Mouse (Mus musculus) left cerebral cortex, postnatal 14 days (tissue): ENCODE results near the gene Fam71d. TPM values are rescaled to one million over a fixed set of nuclear protein-coding genes. Genes with fewer than 3 reads are reported as not detected.
A peak's percentile ranks its signal among the peaks of the same experiment; 100 is the strongest.

Experiments used
- DNase-seq, 2 experiments: peaks; one replicate each; pipeline ENCODE4 v3.0.0; 2021 to 2022; ENCODE audit warnings: low spot score in 2 of 2, mixed read lengths in 1 of 2
- intact Hi-C: fragments of 180-260 bp; cut with DNase I; formaldehyde crosslinking; loops from one replicate; pipeline ENCODE4 v1.15.1; 2025
- long read RNA-seq, 2 experiments: library from polyadenylated mRNA; stranded (forward); transcript quantifications; one replicate each; pipeline ENCODE4 v2.0.0; 2021
- total RNA-seq, 2 experiments: library from RNA; stranded (reverse); gene quantifications; 2 replicates each; pipeline ENCODE4 v1.2.3; 2021

The Fam71d gene
- under 1 TPM; 0.21 to 0.97 TPM for total RNA-seq
- long read RNA-seq, experiment 1, result 0 reads
- long read RNA-seq, experiment 2, result 0 reads

DNA sequence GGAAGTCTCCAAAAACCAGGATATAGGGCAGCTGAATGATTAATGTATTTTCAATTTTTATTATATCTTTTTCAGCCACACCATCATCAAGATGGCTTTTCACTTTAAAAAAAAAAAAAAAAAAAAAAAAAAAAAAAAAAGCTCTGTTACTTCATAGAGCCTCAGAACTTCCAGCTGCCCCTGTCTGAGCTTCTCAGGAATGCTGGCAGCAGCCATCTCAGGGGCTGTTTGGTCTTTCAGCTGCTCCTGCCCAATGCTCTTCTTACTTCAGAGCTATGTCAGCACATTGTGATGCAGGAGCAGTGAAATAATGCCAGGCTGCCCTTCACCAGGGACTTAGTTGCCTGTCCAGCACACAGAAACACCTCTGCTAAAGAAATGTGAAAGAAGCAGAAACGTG, at the start of gene Fam71d:
Gene Fam71d (plus strand): TSS at position 211 of the 400 bp plus-strand sequence.
- intact Hi-C loops, result no loop called here
- no peak for DNase-seq

DNA sequence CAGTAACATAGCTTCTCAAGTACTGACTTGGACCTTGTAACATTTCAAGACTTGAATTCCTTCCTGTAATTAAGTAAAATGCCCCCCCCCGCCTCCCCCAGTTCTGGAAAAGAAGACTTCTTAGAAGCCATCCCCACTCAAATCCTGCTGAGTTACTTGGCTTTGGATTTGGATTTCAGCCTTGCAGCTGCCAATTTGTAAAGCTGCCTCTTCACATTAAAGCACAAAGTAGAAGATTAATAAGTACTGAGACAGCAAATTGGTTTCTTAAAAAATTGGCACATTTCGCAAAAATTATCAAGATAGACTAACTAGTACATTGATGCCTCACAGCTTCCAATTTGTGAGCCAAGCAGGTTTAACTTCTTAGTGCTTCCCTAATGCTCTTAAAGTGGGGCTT, 47.6 kb upstream of the Fam71d start:
- no peak for DNase-seq
- intact Hi-C loops, result no loop called here

DNA sequence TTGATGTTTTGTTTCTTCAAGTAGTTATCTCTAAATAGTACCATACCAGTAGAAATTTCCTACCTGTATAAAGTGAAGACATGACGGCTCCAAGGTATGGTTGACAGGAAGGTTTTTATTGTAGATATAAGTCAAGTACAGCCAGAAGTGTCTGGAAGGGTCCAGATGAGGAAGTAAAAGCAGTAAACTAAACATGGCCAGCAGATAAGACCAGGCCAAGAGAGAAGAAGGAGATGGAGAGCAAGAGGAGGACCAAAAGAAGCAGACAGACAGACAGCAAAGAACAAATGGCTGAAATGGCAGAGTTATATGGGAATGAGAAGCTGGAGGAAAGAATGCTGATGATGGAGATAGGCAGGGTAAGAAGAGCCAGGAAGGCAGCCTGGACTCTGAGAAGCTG, 46.1 kb upstream of the Fam71d start:
- DNase-seq, result no peak
- intact Hi-C loops, result no loop called here

DNA sequence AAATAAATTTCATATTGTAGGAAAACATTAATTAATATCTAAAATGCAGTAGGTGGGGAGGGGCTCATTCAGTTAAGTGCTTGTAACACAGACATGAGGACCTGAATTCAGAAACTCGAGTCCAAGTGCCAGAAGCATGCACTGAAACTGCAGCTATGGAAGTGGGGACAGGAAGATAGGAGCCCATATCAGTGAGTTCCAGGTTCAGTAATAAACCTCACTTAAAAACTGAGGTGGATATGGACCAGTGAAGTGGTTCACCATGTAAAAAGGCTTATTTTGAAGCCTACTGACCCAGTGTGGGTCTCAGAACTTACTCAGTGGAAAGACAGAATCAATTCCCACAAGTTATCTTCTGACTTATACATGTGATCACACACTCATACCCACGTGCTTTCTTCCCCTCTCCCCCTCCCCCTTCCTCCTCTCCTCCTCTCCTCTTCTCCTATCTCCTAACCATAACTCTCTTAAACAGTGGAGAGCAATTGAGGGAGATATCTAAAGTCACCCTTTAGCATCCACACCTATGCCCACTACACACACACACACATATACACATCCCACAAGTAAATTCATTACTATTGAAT, 31.5 kb upstream of the Fam71d start:
- intact Hi-C loops, result no loop called here
- DNase-seq, result no peak

DNA sequence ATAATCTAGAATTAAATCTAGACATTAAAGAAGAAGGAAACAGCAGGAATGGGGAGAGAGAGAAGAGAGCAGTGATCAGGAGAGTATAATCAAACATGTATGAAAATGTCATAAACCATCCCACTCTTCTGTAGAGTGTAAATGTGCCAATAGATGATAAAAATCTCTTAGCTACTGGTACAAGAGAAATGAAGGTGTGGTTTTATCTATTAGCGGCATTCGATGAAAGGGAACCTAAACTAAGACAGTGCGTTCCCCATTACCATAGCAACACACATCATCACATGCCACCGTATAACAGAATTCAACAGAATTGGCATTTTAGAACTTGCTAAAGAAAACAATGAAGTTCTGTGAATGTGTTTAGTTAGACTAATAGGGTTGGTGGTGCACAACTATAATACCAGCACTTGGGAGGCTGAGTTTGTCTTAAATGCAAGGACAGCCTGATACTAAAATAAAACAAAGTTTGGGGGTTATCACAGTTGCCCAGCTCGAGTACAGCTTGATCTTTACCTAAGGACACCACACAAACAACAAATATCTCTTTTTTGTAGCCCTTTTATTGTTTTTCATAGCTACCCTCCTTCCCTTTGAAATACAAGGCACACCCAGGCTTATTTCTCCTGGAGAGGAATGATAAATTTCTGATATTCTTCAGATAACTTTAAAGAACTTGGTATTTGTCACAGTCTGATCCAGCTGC, 13.1 kb upstream of the Fam71d start:
- intact Hi-C loops, result no loop called here
- DNase-seq, result no peak

DNA sequence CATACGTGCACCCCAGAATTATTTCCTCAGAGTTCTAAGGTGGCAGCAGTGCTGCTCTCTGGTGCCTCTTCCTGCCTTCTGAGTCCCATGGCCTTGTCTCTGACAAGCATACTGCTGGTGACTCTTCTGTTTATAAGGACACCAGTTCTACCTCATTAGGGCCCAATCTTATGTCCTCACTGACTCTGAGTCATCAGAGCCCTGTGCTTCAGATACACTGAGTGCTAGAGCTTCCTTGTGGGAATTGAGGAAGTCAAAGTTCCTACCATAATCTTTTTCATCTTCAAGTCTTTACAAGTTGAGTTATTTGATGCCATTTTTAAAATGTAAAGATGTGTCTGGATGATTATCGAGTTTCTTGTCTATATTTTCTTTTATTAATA, 12.5 kb upstream of the Fam71d start:
- intact Hi-C loops, result no loop called here
- DNase-seq, result no peak

DNA sequence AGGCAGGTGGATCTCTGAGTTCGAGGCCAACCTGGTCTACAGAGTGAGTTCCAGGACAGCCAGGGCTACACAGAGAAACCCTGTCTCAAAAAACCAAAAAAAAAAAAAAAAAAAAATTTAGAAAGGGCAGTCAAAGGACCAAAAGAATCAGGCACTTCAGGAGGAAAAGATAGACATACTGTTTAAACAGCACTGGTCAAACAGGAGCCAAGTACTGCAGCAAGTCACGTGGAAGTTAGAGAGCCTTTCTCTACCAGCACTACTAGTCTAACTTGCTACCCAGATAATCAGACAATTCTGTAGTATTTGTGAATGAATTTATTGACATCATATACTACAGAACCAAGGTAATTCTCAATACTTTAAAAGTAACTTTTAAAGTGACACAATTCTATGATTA, 10.3 kb upstream of the Fam71d start:
- no peak for DNase-seq
- intact Hi-C loops, result no loop called here

DNA sequence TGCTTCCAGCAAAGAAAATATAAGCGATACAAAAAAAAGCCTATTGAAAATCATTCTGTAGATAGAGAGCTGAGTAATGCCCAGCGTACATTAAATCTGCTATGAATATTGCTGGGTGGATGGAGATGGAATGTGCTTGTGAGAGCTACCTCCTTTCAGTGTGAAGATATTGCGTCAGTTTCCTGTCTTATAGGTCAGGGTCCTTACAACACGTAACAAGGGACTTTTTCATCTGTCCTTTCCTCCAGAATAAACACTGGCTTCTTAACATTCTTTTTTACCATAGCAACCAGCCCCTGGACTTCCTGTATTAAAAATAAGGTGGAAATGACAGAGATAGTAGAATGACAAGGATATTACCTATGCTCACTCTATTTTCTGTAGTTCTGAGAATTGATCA, 9.1 kb upstream of the Fam71d start:
- intact Hi-C loops, result no loop called here

DNA sequence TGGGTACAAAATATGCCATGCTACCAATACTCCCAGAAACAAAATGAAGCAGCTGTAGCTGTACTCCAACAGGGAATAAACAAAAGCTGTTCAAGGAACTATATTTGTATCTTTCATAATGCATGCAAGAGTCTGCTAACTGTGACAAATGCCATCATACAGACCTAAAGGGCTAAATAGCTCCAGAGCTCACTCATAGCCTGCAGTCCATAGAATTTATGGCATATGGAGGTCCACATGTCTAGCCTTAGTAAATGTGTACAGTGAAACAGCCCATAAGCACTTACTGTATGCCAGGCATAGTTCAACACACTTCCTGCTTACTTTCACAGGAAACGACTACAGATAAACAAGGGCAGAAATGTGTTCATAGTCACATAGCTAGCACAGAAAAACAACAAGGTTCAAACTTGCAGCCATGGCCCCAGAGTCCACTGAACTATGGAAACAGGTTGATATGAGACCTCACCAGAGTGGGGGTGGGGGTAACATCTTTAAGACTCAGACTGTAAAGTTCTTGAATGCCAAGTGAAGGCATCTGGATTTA, 5.6 kb upstream of the Fam71d start:
- intact Hi-C loops, result no loop called here

More for the DNA sequence above, 9.1 kb upstream of the Fam71d start:
- DNase-seq, result no peak

DNA sequence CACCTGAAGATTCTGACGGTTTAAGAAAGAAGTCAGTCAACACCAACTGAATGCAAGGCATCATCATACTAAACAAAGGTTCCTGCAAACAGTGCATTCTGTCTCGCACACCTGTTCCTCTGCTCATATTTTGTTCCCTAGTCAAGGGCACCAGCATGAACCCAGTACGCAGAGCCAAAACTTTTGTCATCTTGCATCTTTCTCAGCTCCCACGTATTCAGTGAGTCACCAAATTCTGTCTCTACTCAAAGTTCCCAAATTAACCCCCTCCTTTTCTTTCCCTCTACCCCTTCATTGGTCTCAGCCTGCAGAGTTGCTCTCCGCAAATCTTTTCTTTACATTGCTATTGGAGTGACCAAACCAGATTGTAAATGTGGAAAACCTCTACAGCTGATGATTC, 2.5 kb upstream of the Fam71d start:
- intact Hi-C loops, result no loop called here
- peak in 1 of 2 experiments; percentile 26 for DNase-seq

More for the DNA sequence above, 5.6 kb upstream of the Fam71d start:
- DNase-seq, result no peak

DNA sequence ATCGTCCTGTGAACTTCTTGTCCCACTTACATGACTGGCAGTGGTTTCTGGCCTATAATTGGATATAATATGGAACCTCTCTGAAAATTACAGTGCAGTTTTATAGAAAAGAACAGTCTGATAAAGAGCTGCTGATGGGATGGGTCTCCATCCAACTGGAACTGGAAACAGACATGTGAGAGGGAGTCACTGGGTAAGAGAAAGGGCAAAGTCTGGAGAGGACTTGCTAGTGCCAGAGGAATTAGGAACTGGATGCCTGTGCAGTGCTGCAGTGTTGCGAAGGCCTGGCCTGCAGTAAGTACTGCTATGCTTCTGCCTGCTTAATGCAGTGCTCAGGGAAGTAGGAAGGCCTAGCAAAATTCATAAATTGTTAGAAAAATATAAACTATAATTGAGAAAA, 1.9 kb downstream of the Fam71d start:
- intact Hi-C loops, result no loop called here

DNA sequence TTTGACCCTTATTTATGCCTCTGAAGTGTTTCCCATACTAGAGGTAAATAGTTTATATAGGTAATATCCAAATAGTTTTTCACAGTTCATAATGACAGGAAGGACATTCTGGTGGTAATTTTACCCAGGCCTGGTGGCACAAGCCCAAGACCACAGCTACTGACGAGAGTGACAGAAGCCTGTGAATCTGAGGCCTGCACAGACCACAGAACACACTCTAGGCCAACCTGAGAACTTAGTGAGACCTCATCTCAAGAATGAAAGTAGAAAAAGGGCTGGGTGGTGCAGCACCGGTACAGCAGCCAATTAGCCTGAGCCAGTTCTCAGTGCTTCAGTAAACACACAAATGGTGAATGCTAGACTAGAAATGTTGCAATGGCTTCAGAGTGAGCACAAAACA, 26.4 kb downstream of the Fam71d start:
- intact Hi-C loops, result no loop called here
- DNase-seq, result no peak

More for the DNA sequence above, 1.9 kb downstream of the Fam71d start:
- DNase-seq, result no peak

DNA sequence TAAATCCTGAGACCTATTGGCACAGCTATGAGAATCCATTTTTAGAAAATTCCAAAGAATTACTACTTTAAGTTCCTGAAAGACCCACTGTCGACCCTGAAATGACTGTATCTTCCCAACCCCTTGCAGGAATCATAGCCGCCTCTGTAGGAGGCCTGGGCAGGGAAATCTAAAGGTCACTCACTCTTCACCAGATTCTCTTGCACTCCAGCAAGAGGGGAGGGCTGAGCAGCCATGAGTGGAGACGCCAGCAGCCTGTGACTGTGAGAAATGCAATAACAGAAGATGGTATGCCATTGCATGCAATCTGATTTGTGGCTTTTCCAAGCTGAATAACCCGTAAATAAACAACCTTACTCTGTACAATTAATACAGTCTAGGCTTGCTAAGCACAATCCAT, 36.4 kb downstream of the Fam71d start:
- intact Hi-C loops, result no loop called here
- DNase-seq, result no peak

DNA sequence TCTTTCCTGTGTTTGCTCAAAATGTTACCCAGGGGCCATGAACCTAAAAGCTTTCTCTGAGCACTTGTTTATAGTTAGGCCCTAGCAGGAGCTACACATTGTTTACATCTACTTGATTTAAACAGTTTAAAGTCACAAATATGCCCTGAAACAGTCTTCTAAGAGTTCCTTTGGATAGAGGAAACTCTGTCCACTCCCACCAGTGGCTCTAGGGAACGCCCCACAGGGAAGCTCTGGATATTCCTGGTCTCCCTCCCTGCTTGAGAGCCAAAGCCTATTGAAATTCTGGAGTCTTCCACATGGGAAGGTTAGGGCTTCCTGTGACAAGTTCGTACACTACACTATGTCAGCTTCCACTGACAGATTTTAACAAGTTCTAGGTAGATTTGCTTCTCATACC, 48.3 kb downstream of the Fam71d start:
- DNase-seq, result no peak
- intact Hi-C loops, result loop anchor here (10.0 kb wide), 1 partner anchor 515 kb away; the partner anchor contains the start of gene Gphn

DNA sequence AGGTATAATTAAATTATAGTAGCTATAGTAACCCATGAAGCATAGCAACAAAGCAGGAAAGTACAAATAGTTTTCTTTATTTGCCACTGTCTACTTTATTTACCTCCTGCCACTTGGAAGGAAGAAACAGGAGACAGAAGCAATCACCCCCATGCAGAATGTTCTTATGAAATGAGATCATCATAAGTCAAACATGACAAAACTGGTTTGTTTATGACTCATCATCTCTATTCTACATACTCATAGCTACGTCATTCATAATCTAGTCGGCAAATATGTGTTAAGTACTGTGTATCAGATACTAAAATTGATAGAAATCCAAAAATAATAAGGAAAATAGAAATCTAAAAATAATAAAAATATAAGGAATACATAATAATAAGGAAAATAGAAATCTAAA, 49.0 kb downstream of the Fam71d start:
- intact Hi-C loops, result loop anchor here (10.0 kb wide), 1 partner anchor 515 kb away; the partner anchor contains the start of gene Gphn
- no peak for DNase-seq

DNA sequence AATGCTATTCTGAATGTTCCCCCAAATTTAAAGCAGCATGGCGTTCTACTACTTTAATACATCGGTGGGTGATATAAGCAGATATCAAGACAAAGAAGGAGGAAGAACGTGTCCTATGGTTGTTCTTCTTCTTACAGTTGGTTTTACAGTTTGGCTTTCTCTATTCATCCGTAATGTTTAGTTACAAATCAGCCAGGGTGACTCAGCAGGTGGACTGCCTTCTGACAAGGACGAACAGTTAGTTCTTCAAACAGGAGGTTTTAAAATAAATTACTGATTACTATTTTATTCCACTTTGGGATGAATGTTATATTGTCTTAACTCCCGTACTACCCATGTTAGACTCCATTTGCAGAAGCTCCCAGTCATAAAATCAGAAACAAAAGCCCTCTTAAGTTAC, 54.9 kb downstream of the Fam71d start:
- intact Hi-C loops, result loop anchor here (10.0 kb wide), 1 partner anchor 521 kb away; the partner anchor contains the start of gene Gphn
- no peak for DNase-seq

DNA sequence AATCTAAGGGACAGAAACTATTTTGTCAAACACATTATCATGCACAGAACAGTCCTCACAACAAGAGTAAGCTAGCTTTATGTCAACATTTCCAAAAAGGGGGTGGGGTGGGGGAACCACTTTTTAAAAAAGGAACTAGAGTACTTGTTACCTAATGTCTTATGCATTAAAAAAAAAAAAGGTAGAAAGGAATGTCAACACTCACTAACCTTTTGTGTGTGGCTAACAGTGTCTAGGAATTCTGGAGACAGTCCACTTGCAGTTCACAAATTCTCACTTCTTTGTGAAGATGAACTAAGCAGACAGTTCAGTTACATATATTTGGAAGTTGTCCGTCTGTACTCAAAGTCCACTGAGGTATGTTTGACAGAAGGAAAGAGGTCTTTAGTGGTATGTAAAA, 56.1 kb downstream of the Fam71d start:
- intact Hi-C loops, result loop anchor here (10.0 kb wide), 1 partner anchor 523 kb away; the partner anchor contains the start of gene Gphn
- no peak for DNase-seq

DNA sequence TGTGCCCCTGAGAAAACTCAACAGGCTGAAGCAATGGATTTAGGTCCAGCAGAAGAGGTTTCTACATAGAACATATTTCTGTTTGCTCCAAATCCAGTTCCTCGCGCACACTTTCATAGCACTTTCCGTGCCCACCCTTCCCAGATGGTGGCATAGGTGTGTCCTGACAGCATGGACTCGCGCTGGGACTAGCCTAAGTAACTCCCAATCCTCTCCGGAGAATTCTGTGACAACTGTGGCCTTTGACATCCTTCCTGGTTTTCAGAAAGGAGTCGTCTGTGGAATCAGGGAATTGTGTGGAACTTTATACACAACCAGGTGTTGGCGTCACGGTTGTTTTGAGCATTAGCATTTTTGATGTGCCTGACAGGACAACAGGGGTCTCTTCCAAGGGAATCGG, 56.8 kb downstream of the Fam71d start:
- intact Hi-C loops, result loop anchor here (10.0 kb wide), 1 partner anchor 523 kb away; the partner anchor contains the start of gene Gphn
- DNase-seq, result peak; percentile 5 to 6

DNA sequence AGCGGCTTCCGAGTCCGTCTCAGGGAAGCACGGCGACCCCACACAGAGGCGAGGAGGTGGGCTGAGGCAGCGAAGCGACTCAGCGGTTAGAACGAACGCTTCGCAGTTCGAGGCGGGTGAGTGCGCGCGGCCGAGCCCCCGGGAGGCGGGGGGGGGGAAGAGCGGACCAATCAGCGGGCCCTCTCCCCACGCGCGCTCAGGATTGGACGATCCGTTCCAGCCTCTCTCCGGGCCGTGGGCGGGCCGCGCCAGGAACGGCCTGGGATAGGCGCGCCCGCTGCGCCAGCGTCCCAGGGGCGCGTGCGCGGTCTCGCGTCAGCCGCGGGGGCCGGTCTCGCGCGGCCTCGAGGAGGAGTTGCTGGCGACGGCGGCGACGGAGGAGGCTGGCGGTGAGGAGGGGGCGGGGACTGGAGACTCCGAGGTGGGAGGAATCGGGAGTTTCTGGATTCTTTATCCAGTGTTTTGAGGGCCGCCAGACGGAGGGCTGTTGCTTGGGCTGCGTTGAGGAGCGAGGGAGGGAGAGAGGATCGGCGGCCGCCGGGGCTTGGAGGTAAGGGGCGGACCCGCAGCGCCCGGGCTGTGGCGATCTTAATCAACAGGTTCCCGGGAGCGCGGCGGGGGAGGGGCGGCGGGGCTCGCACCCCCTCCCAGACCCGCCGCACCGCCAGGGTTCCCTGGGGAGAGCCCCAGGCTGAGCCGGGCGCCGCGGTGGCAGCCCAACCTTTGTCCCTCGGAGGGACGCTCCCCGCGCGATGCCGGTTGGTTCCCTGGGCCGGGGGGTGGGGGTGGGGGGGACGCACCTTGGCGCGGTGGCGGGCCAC, 57.4 kb downstream of the Fam71d start, which contains the start of gene Mpp5:
Gene Mpp5 (plus strand): TSS at position 351 of the 821 bp plus-strand sequence.
- DNase-seq, result peak; percentile 97 to 98
- intact Hi-C loops, result loop anchor here (10.0 kb wide), 1 partner anchor 524 kb away; the partner anchor contains the start of gene Gphn
